Mouse (Mus musculus): Measurements from ENCODE around the gene Hscb. TPM values are rescaled to one million over a fixed set of nuclear protein-coding genes. Genes with fewer than 3 reads are reported as not detected.

Gene Hscb
- polyA plus RNA-seq, 1 experiment from 2014 or later, result 51.3 TPM

DNA sequence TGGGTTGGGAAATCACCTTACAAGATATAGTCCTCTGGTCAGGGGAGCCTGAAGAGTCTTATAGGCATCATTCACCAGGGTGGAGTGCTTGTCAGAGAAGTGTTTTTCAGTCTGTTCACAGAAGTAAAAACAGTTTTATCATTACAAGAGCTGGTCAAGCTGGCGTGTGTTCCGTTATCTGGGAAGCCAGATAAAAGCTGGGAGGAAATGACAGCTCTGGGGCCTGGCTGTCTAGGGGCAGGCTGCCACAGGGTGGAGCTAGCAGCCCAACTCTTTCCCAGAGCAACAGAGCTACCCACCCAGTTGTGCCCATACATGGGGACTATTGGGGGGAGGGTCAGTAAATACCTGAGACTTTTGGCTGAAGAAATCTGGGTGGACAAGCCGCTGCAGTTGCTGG, 3.6 kb downstream of the Hscb start:
- ATAC-seq (replicated peaks; ENCODE audit: low FRiP score, low read depth), result no peak
- TF ChIP-seq CTCF (IDR thresholded peaks at IDR 0.05; ENCODE audit: low read depth), result peak; percentile 74
- Histone ChIP-seq H3K4me1 (replicated peaks; ENCODE audit: insufficient read depth, low read length) (peaks cover 6% of the 10 kb centered on the region; the same call in 1 of the 2 replicates), H3K36me3 (ENCODE audit: insufficient read depth, low read length) (0 out of 2 replicates have a peak, but pooled peaks cover 8% of the 10 kb centered on the region), H3K27ac (no peak overlapping the region), H3K4me3 (replicated peaks; ENCODE audit: low read depth, low read length) (no peak overlapping the region), H3K9ac (ENCODE audit: low read depth, low read length) (no peak overlapping the region), H3K4me2 (ENCODE audit: low read length) (no peak overlapping the region), H3K27me3 (ENCODE audit: insufficient read depth, low read length) (no peaks in the 10 kb centered on the region), H3K9me3 (replicated peaks; ENCODE audit: low read length) (no peaks in the 10 kb centered on the region)
- peak; percentile 69 for DNase-seq (ENCODE audit: low spot score)
- WGBS, result 23% methylated on average over 3 of the region's 3 CpGs

DNA sequence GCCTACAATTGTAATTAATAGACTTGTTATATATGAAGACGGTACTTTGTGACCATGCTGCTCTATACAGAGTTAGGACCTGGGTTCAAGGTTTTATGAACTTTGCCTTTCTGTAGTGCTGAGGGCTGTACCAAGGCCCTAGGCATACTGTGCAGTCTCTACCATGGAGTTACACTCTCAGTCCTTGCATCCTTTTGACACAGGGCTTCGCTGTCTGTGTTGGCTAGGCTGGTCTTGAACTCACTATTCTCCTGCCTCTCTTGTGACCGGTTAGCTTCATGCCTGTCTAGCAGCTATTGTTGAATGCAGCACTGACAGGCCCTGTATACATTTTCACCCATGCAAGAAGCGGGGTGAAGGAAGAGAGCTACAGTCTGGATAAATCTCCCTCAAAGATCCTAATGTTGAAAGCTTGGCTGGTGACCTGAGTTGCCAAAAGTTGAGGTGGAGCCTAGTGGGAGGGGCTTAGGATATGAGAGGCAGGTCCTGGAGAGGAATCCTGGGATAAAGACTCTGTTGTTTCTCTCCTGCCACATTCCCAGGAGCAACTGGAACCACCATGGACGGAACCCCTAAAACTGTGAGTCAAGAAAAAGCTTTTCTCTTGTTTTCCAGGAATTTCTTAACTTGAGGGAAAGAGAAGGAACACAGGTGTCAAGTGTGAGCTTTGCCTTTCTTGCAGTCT, 8.4 kb downstream of the Hscb start:
- Histone ChIP-seq H3K27ac (no peak overlapping the region), H3K4me1 (replicated peaks; ENCODE audit: insufficient read depth, low read length) (peaks cover 3% of the 10 kb centered on the region; the same call in 1 of the 2 replicates), H3K9ac (ENCODE audit: low read depth, low read length) (no peak overlapping the region), H3K9me3 (replicated peaks; ENCODE audit: low read length) (no peaks in the 10 kb centered on the region), H3K4me3 (replicated peaks; ENCODE audit: low read depth, low read length) (no peak overlapping the region), H3K27me3 (ENCODE audit: insufficient read depth, low read length) (no peaks in the 10 kb centered on the region), H3K4me2 (ENCODE audit: low read length) (no peak overlapping the region), H3K36me3 (ENCODE audit: insufficient read depth, low read length) (0 out of 2 replicates have a peak, but pooled peaks cover 8% of the 10 kb centered on the region)
- no peak for DNase-seq (ENCODE audit: low spot score)
- ATAC-seq (replicated peaks; ENCODE audit: low FRiP score, low read depth), result no peak
- 94% methylated on average over 5 of the region's 5 CpGs for WGBS
- no peak for TF ChIP-seq CTCF (IDR thresholded peaks at IDR 0.05; ENCODE audit: low read depth)

DNA sequence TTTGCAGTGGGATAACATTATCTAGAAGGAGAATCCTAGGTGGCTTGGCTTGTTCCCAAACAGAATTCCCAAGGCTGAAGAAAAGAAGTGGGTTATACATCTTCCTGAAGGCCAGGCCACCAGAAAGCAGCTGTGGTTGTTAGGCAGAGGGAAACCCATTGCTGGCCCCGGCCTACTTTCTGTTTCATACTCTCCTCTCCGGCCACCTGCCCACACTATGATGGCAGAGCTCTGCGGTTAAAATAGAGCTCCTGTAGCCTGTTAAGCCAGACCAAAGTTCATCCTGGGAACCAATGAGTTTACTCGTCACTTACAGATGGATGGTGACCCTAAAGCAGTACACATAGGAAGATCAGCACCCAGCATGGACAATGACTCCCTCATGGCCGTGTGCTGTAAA, 12.0 kb downstream of the Hscb start:
- Histone ChIP-seq H3K27ac (peak overlapping the region; percentile 85), H3K36me3 (ENCODE audit: insufficient read depth, low read length) (0 out of 2 replicates have a peak, but pooled peaks cover 5% of the 10 kb centered on the region), H3K4me1 (replicated peaks; ENCODE audit: insufficient read depth, low read length) (peaks cover 3% of the 10 kb centered on the region; the same call in 1 of the 2 replicates), H3K4me2 (ENCODE audit: low read length) (no peak overlapping the region), H3K27me3 (ENCODE audit: insufficient read depth, low read length) (no peaks in the 10 kb centered on the region), H3K9ac (ENCODE audit: low read depth, low read length) (no peak overlapping the region), H3K4me3 (replicated peaks; ENCODE audit: low read depth, low read length) (no peak overlapping the region), H3K9me3 (replicated peaks; ENCODE audit: low read length) (no peaks in the 10 kb centered on the region)
- 0 out of 2 replicates have a peak, but pooled peaks have one; percentile 25 for ATAC-seq (replicated peaks; ENCODE audit: low FRiP score, low read depth)
- 77% methylated on average over 5 of the region's 5 CpGs for WGBS
- no peak for DNase-seq (ENCODE audit: low spot score)
- TF ChIP-seq CTCF (IDR thresholded peaks at IDR 0.05; ENCODE audit: low read depth), result no peak

DNA sequence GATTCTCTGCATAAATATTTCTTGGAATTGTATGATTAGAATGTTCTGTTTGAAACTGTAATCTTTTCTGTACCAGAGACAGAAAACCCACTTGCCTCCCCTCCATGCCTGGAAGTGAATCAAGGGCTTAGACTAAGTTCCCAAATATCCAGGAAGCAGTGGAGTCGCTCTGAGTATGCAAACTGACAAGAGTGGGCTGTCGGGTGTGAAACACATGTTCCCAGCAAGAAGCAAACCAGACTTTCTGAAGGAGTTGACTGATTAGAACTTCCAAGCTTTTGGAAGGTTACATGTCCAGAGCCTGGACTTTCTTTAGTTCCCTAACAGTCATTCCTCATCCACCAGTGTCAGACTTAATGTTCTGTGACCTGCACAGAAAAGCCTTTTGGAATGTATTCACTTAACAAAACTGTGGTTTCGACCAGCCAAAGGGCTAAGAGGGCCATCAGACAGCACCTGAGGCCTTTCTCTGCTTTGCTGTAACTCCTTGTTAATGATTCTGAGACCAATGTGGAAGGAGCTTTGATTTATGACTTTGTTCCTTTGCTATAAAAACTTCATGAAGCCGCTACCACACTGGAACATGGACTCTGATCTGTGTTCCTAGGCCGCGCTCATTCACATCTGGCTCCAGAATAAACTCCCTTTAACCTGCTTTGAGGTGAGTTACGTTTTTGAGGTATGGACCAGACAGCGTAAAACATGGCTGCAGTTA, 12.6 kb downstream of the Hscb start:
- ATAC-seq (replicated peaks; ENCODE audit: low FRiP score, low read depth) (peak; percentile 86), DNase-seq (ENCODE audit: low spot score) (peak; percentile 87)
- Histone ChIP-seq H3K4me2 (ENCODE audit: low read length) (no peak overlapping the region), H3K27me3 (ENCODE audit: insufficient read depth, low read length) (no peaks in the 10 kb centered on the region), H3K4me3 (replicated peaks; ENCODE audit: low read depth, low read length) (no peak overlapping the region), H3K9ac (ENCODE audit: low read depth, low read length) (no peak overlapping the region), H3K36me3 (ENCODE audit: insufficient read depth, low read length) (no peaks in the 10 kb centered on the region), H3K4me1 (replicated peaks; ENCODE audit: insufficient read depth, low read length) (peaks cover 3% of the 10 kb centered on the region; the same call in 1 of the 2 replicates), H3K9me3 (replicated peaks; ENCODE audit: low read length) (no peaks in the 10 kb centered on the region), H3K27ac (peak overlapping the region; percentile 85)
- WGBS, result 31% methylated on average over 8 of the region's 8 CpGs
- no peak for TF ChIP-seq CTCF (IDR thresholded peaks at IDR 0.05; ENCODE audit: low read depth)

DNA sequence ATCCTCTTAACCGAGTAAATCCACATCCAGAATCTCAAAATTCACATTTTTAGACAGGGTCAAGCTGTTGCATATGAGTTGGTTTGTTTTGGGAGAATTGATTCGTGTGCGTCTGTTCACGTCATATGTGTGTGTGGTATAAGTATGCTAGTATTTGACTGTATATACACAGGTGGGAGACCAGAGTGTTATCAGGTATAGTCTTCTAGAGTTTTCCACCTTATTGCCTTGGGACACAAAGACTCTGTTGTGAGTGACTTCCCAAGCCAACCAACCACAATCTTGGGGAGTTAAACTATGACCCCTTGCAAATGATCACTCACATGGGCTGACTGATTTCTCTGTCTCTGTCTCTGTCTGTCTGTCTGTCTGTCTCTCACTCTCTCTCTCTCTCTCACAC, 15.2 kb downstream of the Hscb start:
- no peaks in the 10 kb centered on the region for H3K36me3 ChIP-seq (ENCODE audit: insufficient read depth, low read length)
- no peak overlapping the region for H3K4me2 ChIP-seq (ENCODE audit: low read length)
- no peak for TF ChIP-seq CTCF (IDR thresholded peaks at IDR 0.05; ENCODE audit: low read depth)
- H3K27ac ChIP-seq, result no peak overlapping the region
- no peak overlapping the region for H3K9ac ChIP-seq (ENCODE audit: low read depth, low read length)
- 83% methylated on average over 4 of the region's 4 CpGs for WGBS
- H3K4me1 ChIP-seq (replicated peaks; ENCODE audit: insufficient read depth, low read length), result peaks cover 3% of the 10 kb centered on the region; the same call in 1 of the 2 replicates
- DNase-seq (ENCODE audit: low spot score) (no peak), ATAC-seq (replicated peaks; ENCODE audit: low FRiP score, low read depth) (no peak)
- H3K4me3 ChIP-seq (replicated peaks; ENCODE audit: low read depth, low read length), result no peak overlapping the region
- no peaks in the 10 kb centered on the region for H3K27me3 ChIP-seq (ENCODE audit: insufficient read depth, low read length)
- H3K9me3 ChIP-seq (replicated peaks; ENCODE audit: low read length), result no peaks in the 10 kb centered on the region

DNA sequence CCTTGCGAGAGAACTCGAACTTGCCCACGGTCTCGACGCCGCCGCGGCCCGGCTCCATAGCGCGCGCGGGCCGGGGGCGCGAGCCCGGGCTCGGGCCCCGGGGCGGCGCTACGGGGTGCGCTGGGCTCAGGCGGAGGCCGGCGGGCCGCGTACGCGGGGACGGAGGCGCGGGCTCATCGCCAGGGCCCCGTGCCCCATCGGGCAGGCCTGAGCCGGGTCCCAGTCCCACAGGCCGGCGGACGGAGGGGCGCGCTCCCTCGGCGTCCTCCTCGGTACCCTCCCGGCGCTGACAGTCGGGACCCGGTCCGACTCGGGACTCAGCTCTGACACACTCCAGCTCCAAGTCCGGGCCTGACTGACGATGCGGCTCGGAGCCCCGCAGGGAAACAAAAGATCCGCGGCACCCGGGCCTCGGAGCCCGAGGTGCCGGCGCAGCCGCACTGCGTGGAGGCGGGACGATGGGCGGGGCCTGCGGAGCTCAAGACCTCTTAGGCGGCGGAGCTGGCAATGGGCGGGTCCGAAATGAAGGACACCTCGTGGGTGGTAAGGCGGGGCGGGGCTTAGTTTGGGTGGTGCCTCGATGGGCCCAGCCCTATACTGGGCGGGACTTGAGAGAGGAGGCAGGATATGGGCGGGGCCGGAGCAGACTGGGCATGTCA, 29.8 kb downstream of the Hscb start, which contains the start of gene Ulk1:
Gene Ulk1 (minus strand): TSS at position 431 of the 659 bp plus-strand sequence.
- ATAC-seq (replicated peaks; ENCODE audit: low FRiP score, low read depth) (peak; percentile 94), DNase-seq (ENCODE audit: low spot score) (peak; percentile 99)
- Histone ChIP-seq H3K4me1 (replicated peaks; ENCODE audit: insufficient read depth, low read length) (peaks cover 15% of the 10 kb centered on the region), H3K27me3 (ENCODE audit: insufficient read depth, low read length) (no peaks in the 10 kb centered on the region), H3K27ac (peak within 1 kb of the TSS; percentile 76), H3K4me3 (replicated peaks; ENCODE audit: low read depth, low read length) (peak within 1 kb of the TSS; percentile 75), H3K9ac (ENCODE audit: low read depth, low read length) (peak within 1 kb of the TSS; percentile 89), H3K4me2 (ENCODE audit: low read length) (peak within 1 kb of the TSS; percentile 67), H3K36me3 (ENCODE audit: insufficient read depth, low read length) (0 out of 2 replicates have a peak, but pooled peaks cover 9% of the 10 kb centered on the region), H3K9me3 (replicated peaks; ENCODE audit: low read length) (no peaks in the 10 kb centered on the region)
- WGBS, result under 1% methylated on average over 80 of the region's 80 CpGs
- no peak for TF ChIP-seq CTCF (IDR thresholded peaks at IDR 0.05; ENCODE audit: low read depth)

Measured in kidney, postnatal 0 days (tissue).